Mouse (Mus musculus): ENCODE measurements around the gene Hic2. TPM values are rescaled to one million over a fixed set of nuclear protein-coding genes. Genes with fewer than 3 reads are reported as not detected.
A peak's percentile ranks its signal among the peaks of the same experiment; 100 is the strongest.

Gene Hic2
- polyA plus RNA-seq, 1 experiment from 2014 or later = 11.1 TPM

DNA sequence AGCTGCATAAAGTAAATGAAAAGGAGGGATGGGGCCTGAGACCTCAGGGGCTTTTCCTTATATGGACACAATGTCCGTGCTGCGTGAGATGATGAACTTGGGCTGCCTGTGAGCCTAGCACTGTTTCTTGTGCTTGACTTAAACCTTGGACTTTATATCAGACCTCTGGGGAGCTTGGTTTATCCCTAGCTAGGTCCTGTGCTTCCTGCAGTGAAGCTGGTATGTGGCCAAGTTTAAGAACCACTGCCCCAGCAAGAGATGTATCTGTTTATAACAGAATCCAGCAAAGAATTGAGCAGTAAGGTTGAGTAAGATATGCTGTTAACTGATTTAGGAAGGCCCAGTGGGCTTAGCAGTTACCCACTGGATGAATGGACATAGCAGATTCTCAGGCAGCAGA, 6.0 kb downstream of the Hic2 start:
- Histone ChIP-seq H3K9ac (no peak overlapping the region), H3K4me2 (no peak overlapping the region), H3K27ac (no peak overlapping the region), H3K4me1 (peaks cover 51% of the 10 kb centered on the region), H3K36me3 (replicated peaks) (no peaks in the 10 kb centered on the region), H3K4me3 (no peak overlapping the region), H3K27me3 (replicated peaks) (no peaks in the 10 kb centered on the region), H3K9me3 (no peaks in the 10 kb centered on the region)
- 77% methylated on average over 2 of the region's 2 CpGs for WGBS
- no peak for ATAC-seq (replicated peaks)

- no peaks in the 10 kb centered on the region for H3K36me3 ChIP-seq (replicated peaks)
- H3K27ac ChIP-seq = no peak overlapping the region
- no peak overlapping the region for H3K4me3 ChIP-seq
- WGBS = 69% methylated on average over 1 of the region's 1 CpGs
- no peak for ATAC-seq (replicated peaks)
- no peak overlapping the region for H3K9ac ChIP-seq
- no peaks in the 10 kb centered on the region for H3K27me3 ChIP-seq (replicated peaks)
- H3K4me2 ChIP-seq = no peak overlapping the region
- no peaks in the 10 kb centered on the region for H3K9me3 ChIP-seq
- peaks cover 18% of the 10 kb centered on the region for H3K4me1 ChIP-seq
These were observed 10.4 kb downstream of the Hic2 start for GRCm38 (mm10) chr16:17243731-17244130.

GRCm38 (mm10) chr16:17244996-17245395, 11.6 kb downstream of the Hic2 start:
- H3K4me2 ChIP-seq = no peak overlapping the region
- H3K27me3 ChIP-seq (replicated peaks) = no peaks in the 10 kb centered on the region
- no peak overlapping the region for H3K4me3 ChIP-seq
- peaks cover 6% of the 10 kb centered on the region; the same call in 1 of the 2 replicates for H3K4me1 ChIP-seq
- H3K9me3 ChIP-seq = no peaks in the 10 kb centered on the region
- no peak overlapping the region for H3K27ac ChIP-seq
- no peak for ATAC-seq (replicated peaks)
- H3K9ac ChIP-seq = no peak overlapping the region
- WGBS = 67% methylated on average over 1 of the region's 1 CpGs
- H3K36me3 ChIP-seq (replicated peaks) = no peaks in the 10 kb centered on the region

DNA sequence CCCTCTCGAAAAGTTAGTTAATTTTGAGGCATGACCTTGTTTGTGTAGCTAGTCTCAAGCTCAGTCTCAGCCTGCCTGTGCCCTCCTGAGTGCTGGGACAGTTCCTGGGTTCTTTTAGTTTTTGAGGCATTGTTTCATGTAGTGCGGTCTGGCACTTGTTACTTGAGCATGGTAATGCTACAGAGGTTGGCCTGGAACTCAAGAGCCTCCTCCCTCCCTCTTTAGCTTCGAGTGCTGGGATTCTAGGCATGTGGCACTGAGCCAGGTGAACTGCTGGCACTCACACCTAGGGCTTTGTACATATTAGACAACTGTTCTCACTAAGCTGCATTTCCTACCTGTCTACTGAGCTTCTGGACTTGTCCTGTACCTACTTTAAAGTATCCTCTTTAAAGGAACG, 14.4 kb downstream of the Hic2 start:
- Histone ChIP-seq H3K9ac (no peak overlapping the region), H3K27ac (no peak overlapping the region), H3K27me3 (replicated peaks) (no peaks in the 10 kb centered on the region), H3K4me3 (no peak overlapping the region), H3K9me3 (no peaks in the 10 kb centered on the region), H3K36me3 (replicated peaks) (no peaks in the 10 kb centered on the region), H3K4me1 (peaks cover 13% of the 10 kb centered on the region), H3K4me2 (no peak overlapping the region)
- no peak for ATAC-seq (replicated peaks)
- WGBS = 67% methylated on average over 4 of the region's 4 CpGs

DNA sequence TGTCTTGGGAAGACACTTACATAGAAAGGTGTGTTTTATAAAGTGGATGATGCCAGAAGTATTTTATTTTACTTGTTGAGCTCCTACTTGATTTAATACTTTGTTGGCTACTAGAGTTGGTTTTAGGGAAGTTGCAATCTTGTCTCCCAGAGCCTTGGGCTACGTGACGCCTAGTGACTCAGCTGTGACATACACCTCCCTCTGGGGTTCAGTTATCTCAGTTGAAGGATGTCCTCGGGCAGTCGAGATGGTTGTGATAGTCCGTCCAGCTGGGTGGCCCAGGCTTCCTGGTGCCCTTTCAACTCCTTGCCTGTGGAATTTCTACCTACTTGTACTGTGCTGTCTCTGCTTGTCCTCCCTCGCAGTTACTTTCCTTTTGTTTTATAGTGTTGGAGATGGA, 15.8 kb downstream of the Hic2 start:
- H3K36me3 ChIP-seq (replicated peaks) = no peaks in the 10 kb centered on the region
- H3K9ac ChIP-seq = no peak overlapping the region
- peaks cover 25% of the 10 kb centered on the region for H3K4me1 ChIP-seq
- no peaks in the 10 kb centered on the region for H3K9me3 ChIP-seq
- no peak overlapping the region for H3K27ac ChIP-seq
- H3K4me3 ChIP-seq = no peak overlapping the region
- 83% methylated on average over 6 of the region's 6 CpGs for WGBS
- no peak overlapping the region for H3K4me2 ChIP-seq
- no peak for ATAC-seq (replicated peaks)
- no peaks in the 10 kb centered on the region for H3K27me3 ChIP-seq (replicated peaks)

DNA sequence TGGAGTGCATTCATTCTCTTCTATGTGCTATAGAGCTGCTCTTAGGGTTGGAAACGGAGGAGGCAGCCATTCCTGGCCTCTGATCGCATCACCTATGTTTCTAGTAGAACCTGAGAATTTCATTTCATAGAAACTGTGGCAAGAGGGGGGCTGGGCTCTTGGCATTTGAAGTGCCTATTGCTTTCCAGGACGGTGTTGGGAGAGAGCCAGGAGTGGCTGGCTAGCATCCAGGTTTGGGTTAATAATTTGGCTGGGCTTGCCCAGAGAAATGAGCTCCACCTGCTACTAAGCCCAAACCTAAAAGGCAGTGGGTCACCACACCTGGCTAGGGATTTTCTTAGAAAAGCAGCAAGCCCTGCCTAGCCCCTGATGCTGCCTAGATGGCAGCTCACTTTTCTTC, 18.2 kb downstream of the Hic2 start:
- H3K9ac ChIP-seq = no peak overlapping the region
- H3K36me3 ChIP-seq (replicated peaks) = no peaks in the 10 kb centered on the region
- H3K4me3 ChIP-seq = no peak overlapping the region
- H3K9me3 ChIP-seq = no peaks in the 10 kb centered on the region
- no peak overlapping the region for H3K4me2 ChIP-seq
- peaks cover 26% of the 10 kb centered on the region for H3K4me1 ChIP-seq
- no peak overlapping the region for H3K27ac ChIP-seq
- no peak for ATAC-seq (replicated peaks)
- no peaks in the 10 kb centered on the region for H3K27me3 ChIP-seq (replicated peaks)
- 62% methylated on average over 3 of the region's 3 CpGs for WGBS

GRCm38 (mm10) chr16:17252086-17252726, 18.8 kb downstream of the Hic2 start:
- Histone ChIP-seq H3K9ac (no peak overlapping the region), H3K36me3 (replicated peaks) (0 out of 2 replicates have a peak, but pooled peaks cover 4% of the 10 kb centered on the region), H3K27me3 (replicated peaks) (no peaks in the 10 kb centered on the region), H3K4me3 (no peak overlapping the region), H3K4me1 (peaks cover 26% of the 10 kb centered on the region), H3K4me2 (no peak overlapping the region), H3K27ac (no peak overlapping the region), H3K9me3 (no peaks in the 10 kb centered on the region)
- ATAC-seq (replicated peaks) = 0 out of 2 replicates have a peak, but pooled peaks have one; percentile 32
- WGBS = 80% methylated on average over 3 of the region's 3 CpGs

DNA sequence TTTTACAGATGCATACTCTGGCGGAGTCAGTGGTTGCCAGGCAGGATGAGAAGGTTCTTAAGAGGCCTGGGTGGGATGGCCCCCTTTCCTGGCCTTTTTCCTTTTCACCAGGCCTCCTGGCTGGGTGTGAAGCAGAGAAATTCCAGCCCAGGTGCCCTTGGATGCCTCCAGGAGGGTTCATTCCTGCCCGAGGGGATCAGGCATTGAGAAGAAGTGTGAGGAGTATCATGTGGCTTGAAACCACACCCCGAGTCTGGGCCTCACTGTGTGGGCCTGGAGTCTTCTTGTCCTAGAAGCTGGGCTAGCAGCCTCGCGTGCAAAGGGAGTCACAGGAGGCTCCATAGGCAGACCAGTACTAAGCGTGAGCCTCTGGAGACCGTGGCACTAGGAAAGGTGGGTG, 19.5 kb downstream of the Hic2 start:
- 69% methylated on average over 7 of the region's 7 CpGs for WGBS
- Histone ChIP-seq H3K4me2 (no peak overlapping the region), H3K4me3 (no peak overlapping the region), H3K9ac (no peak overlapping the region), H3K27ac (no peak overlapping the region), H3K36me3 (replicated peaks) (0 out of 2 replicates have a peak, but pooled peaks cover 10% of the 10 kb centered on the region), H3K4me1 (peaks cover 26% of the 10 kb centered on the region), H3K9me3 (no peaks in the 10 kb centered on the region), H3K27me3 (replicated peaks) (no peaks in the 10 kb centered on the region)
- ATAC-seq (replicated peaks) = no peak

DNA sequence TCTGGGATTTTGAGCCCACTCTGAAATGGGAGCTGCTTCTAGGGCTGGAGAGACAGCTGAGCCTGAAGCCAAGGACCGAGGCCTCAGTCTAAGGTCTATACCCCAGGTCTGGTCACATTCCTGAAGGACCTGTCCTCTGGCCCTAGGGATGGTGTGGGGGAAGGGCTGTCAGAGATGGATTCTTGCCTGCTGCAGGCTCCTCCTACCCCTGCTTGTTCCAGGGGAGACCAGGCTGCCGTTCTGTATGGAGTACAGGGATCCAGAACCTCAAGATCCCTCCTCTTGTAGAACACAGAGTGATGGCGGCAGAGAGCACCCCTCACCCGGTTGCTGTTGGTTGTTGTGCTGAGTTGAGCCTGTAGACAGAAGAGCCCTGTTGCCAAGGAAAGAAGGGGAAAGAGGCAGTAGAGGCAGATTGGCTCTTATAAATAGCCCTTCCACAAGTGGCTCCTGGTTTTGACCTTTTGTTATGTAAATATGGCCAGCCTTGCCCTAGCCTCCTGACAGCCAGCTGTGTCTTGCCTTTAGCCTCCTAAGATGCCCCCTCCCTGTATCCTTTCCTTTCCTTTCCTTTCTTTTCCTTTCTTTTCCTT, 20.7 kb downstream of the Hic2 start:
- no peak for ATAC-seq (replicated peaks)
- H3K36me3 ChIP-seq (replicated peaks) = peaks cover 23% of the 10 kb centered on the region
- H3K9ac ChIP-seq = no peak overlapping the region
- H3K27me3 ChIP-seq (replicated peaks) = no peaks in the 10 kb centered on the region
- 20% methylated on average over 4 of the region's 4 CpGs for WGBS
- H3K27ac ChIP-seq = no peak overlapping the region
- no peaks in the 10 kb centered on the region for H3K9me3 ChIP-seq
- H3K4me1 ChIP-seq = peaks cover 26% of the 10 kb centered on the region
- no peak overlapping the region for H3K4me2 ChIP-seq
- H3K4me3 ChIP-seq = no peak overlapping the region

DNA sequence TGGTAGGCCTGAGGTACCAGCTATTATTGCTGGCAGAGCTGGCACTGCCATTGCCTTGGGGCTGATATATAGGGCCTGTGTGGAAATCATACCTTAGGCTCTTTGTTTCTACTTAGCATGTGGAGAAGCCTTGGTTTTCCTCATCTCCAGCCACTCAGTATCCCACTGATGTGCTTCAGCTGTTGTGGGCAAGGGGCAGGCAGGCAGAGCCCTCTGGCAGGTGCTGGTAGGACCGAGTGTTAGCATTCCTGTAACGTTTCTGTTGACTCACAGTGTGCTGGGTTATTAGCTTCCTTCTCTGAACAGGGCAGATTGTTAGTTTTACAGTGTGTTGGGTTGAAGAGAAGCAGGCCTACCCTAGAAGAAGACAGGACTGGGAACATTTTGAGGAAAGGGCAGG, 21.9 kb downstream of the Hic2 start:
- Histone ChIP-seq H3K4me2 (no peak overlapping the region), H3K27me3 (replicated peaks) (no peaks in the 10 kb centered on the region), H3K4me3 (no peak overlapping the region), H3K27ac (no peak overlapping the region), H3K36me3 (replicated peaks) (peaks cover 28% of the 10 kb centered on the region), H3K9me3 (no peaks in the 10 kb centered on the region), H3K9ac (no peak overlapping the region), H3K4me1 (peaks cover 26% of the 10 kb centered on the region)
- ATAC-seq (replicated peaks) = no peak
- 91% methylated on average over 2 of the region's 2 CpGs for WGBS

DNA sequence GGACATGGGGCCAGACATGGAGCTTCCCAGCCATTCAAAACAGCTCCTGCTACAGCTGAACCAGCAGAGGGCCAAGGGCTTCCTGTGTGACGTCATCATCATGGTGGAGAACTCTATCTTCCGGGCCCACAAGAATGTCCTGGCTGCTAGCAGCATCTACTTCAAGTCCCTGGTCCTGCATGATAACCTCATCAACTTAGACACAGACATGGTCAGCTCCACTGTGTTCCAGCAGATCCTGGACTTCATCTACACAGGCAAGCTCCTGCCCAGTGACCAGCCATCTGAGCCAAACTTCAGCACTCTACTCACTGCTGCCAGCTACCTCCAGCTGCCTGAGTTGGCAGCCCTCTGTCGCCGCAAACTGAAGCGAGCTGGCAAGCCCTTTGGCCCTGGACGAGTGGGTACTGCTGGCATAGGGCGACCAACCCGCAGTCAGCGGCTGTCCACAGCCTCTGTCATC, 24.0 kb downstream of the Hic2 start:
- no peak overlapping the region for H3K4me2 ChIP-seq
- H3K4me1 ChIP-seq = peaks cover 15% of the 10 kb centered on the region
- H3K4me3 ChIP-seq = no peak overlapping the region
- no peaks in the 10 kb centered on the region for H3K9me3 ChIP-seq
- H3K36me3 ChIP-seq (replicated peaks) = peaks cover 28% of the 10 kb centered on the region
- H3K27ac ChIP-seq = no peak overlapping the region
- no peak overlapping the region for H3K9ac ChIP-seq
- H3K27me3 ChIP-seq (replicated peaks) = no peaks in the 10 kb centered on the region
- 93% methylated on average over 9 of the region's 9 CpGs for WGBS
- peak; percentile 8; the same call in 1 of the 2 replicates for ATAC-seq (replicated peaks)

- ATAC-seq (replicated peaks) = no peak
- no peak overlapping the region for H3K4me2 ChIP-seq
- no peak overlapping the region for H3K4me3 ChIP-seq
- no peaks in the 10 kb centered on the region for H3K27me3 ChIP-seq (replicated peaks)
- H3K9me3 ChIP-seq = no peaks in the 10 kb centered on the region
- H3K9ac ChIP-seq = no peak overlapping the region
- peaks cover 28% of the 10 kb centered on the region for H3K36me3 ChIP-seq (replicated peaks)
- H3K4me1 ChIP-seq = peaks cover 4% of the 10 kb centered on the region
- H3K27ac ChIP-seq = no peak overlapping the region
- 93% methylated on average over 12 of the region's 12 CpGs for WGBS
These were observed 25.5 kb downstream of the Hic2 start for GRCm38 (mm10) chr16:17258917-17259316.

- Histone ChIP-seq H3K9me3 (no peaks in the 10 kb centered on the region), H3K36me3 (replicated peaks) (peaks cover 28% of the 10 kb centered on the region), H3K4me1 (no peaks in the 10 kb centered on the region), H3K27ac (no peak overlapping the region), H3K9ac (no peak overlapping the region), H3K4me2 (no peak overlapping the region), H3K27me3 (replicated peaks) (no peaks in the 10 kb centered on the region), H3K4me3 (no peak overlapping the region)
- no peak for ATAC-seq (replicated peaks)
- 81% methylated on average over 1 of the region's 1 CpGs for WGBS
These were observed 28.0 kb downstream of the Hic2 start for GRCm38 (mm10) chr16:17261341-17261740.
